In the genomic region with DNA sequence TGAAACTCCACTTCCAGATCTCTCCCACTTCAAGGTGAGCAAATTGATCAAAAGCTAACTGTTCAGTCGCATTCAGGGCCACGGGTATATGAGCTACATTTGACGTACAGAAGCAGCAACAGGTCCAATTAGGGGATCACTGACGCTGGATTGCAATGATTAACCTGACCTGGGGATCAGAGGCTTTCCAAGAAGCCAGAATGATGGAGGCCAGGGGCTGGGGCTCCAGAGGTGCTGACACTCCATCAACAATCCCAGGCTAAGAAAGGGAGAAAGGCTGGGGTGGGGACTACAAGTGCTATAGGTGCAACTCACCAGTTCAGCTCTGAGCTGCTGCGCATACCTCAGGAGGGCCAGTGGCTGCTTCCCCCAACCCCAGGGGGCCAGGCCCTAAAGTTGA, we compare ENCODE assay signal across 7 mouse cellular contexts. TPM values are rescaled to one million over a fixed set of nuclear protein-coding genes. Genes with fewer than 3 reads are reported as not detected.
DNase-seq lines count a peak whose midpoint lies in the region; ATAC-seq and TF ChIP-seq lines count a peak whose summit lies in the region.

No protein-coding gene starts in this region.

- peak overlapping the region; percentile 71 for H3K9ac ChIP-seq in lung, embryonic 14.5 days
- no peak overlapping the region for H3K9ac ChIP-seq in forebrain, embryonic 16.5 days (replicated peaks; ENCODE audit: low read depth, low read length)
- H3K9ac ChIP-seq in limb, embryonic 15.5 days = no peak overlapping the region; the same call in 1 of the 2 replicates
- no peak overlapping the region for H3K9ac ChIP-seq in stomach, embryonic 15.5 days

- 33% methylated on average over 5 of the region's 5 CpGs for WGBS in lung, embryonic 14.5 days
- WGBS in forebrain, embryonic 16.5 days = 38% methylated on average over 5 of the region's 5 CpGs
- WGBS in limb, embryonic 15.5 days = 32% methylated on average over 5 of the region's 5 CpGs
- WGBS in stomach, embryonic 15.5 days = 42% methylated on average over 5 of the region's 5 CpGs

- no peak overlapping the region for H3K27ac ChIP-seq in lung, embryonic 14.5 days (ENCODE audit: low read depth)
- H3K27ac ChIP-seq in forebrain, embryonic 16.5 days (ENCODE audit: low read length) = no peak overlapping the region
- H3K27ac ChIP-seq in limb, embryonic 15.5 days = 0 out of 2 replicates have a peak overlapping the region, but pooled peaks have one; percentile 18
- H3K27ac ChIP-seq in stomach, embryonic 15.5 days = no peak overlapping the region

- peaks cover 27% of the 10 kb centered on the region; the same call in 1 of the 2 replicates for H3K4me1 ChIP-seq in lung, embryonic 14.5 days (ENCODE audit: insufficient read depth)
- peaks cover 16% of the 10 kb centered on the region for H3K4me1 ChIP-seq in forebrain, embryonic 16.5 days (replicated peaks; ENCODE audit: control insufficient read depth, insufficient read depth, low read length)
- peaks cover 50% of the 10 kb centered on the region for H3K4me1 ChIP-seq in limb, embryonic 15.5 days
- H3K4me1 ChIP-seq in stomach, embryonic 15.5 days = peaks cover 43% of the 10 kb centered on the region

- H3K9me3 ChIP-seq in lung, embryonic 14.5 days (ENCODE audit: low read depth, low read length) = no peaks in the 10 kb centered on the region
- no peaks in the 10 kb centered on the region for H3K9me3 ChIP-seq in forebrain, embryonic 16.5 days (ENCODE audit: control insufficient read depth, low read length)
- no peaks in the 10 kb centered on the region for H3K9me3 ChIP-seq in limb, embryonic 15.5 days
- no peaks in the 10 kb centered on the region for H3K9me3 ChIP-seq in stomach, embryonic 15.5 days

- no peak for TF ChIP-seq CTCF in lung, embryonic 14.5 days (IDR thresholded peaks at IDR 0.05; ENCODE audit: low read depth)

- peak overlapping the region; percentile 89 for H3K4me2 ChIP-seq in lung, embryonic 14.5 days
- peak overlapping the region; percentile 76 for H3K4me2 ChIP-seq in forebrain, embryonic 16.5 days (ENCODE audit: low read length)
- peak overlapping the region; percentile 84 for H3K4me2 ChIP-seq in limb, embryonic 15.5 days
- H3K4me2 ChIP-seq in stomach, embryonic 15.5 days = peak overlapping the region; percentile 80

- no peak for DNase-seq in lung, embryonic 14.5 days
- DNase-seq in lung, postnatal 14 days = no peak
- no peak for DNase-seq in cerebellum, postnatal 10 days
- DNase-seq in thymus, postnatal 4 days = no peak

- H3K4me3 ChIP-seq in lung, embryonic 14.5 days (ENCODE audit: low read depth, low read length) = peak overlapping the region; percentile 62
- peak overlapping the region; percentile 56 for H3K4me3 ChIP-seq in forebrain, embryonic 16.5 days (replicated peaks; ENCODE audit: low read length)
- peak overlapping the region; percentile 66 for H3K4me3 ChIP-seq in limb, embryonic 15.5 days
- peak overlapping the region; percentile 76 for H3K4me3 ChIP-seq in stomach, embryonic 15.5 days (replicated peaks)

- no peak for ATAC-seq in lung, embryonic 14.5 days (ENCODE audit: insufficient read depth)
- ATAC-seq in forebrain, embryonic 16.5 days = no peak
- no peak for ATAC-seq in limb, embryonic 15.5 days (ENCODE audit: insufficient number of reproducible peaks, low FRiP score, low TSS enrichment, low read depth)
- no peak for ATAC-seq in stomach, embryonic 15.5 days (ENCODE audit: insufficient read depth, low FRiP score, low read depth)

- H3K36me3 ChIP-seq in lung, embryonic 14.5 days (ENCODE audit: insufficient read depth) = no peaks in the 10 kb centered on the region
- no peaks in the 10 kb centered on the region for H3K36me3 ChIP-seq in forebrain, embryonic 16.5 days (ENCODE audit: control insufficient read depth, insufficient read depth)
- H3K36me3 ChIP-seq in limb, embryonic 15.5 days = no peaks in the 10 kb centered on the region
- no peaks in the 10 kb centered on the region; the same call in 1 of the 2 replicates for H3K36me3 ChIP-seq in stomach, embryonic 15.5 days

- no peaks in the 10 kb centered on the region for H3K27me3 ChIP-seq in lung, embryonic 14.5 days (ENCODE audit: insufficient read depth, low read length)
- H3K27me3 ChIP-seq in forebrain, embryonic 16.5 days (replicated peaks; ENCODE audit: control insufficient read depth, insufficient read depth, low read length) = peaks cover 12% of the 10 kb centered on the region
- H3K27me3 ChIP-seq in limb, embryonic 15.5 days = peaks cover 28% of the 10 kb centered on the region
- no peaks in the 10 kb centered on the region for H3K27me3 ChIP-seq in stomach, embryonic 15.5 days (replicated peaks)

RNA-seq across cellular contexts. Expression of a gene that starts 0.7 kb away (rescaled TPM):
- polyA plus RNA-seq in lung, embryonic 14.5 days (2014; fragmentation: Nextera tagmentation; extraction: Ambion mirVana) = 16.5 and 18.5 TPM in 2 replicates
- polyA plus RNA-seq in forebrain, embryonic 16.5 days (2015; fragmentation: Nextera tagmentation; extraction: Ambion mirVana) = 5.0 and 5.9 TPM in 2 replicates
- 27.9 and 31.6 TPM in 2 replicates for polyA plus RNA-seq in limb, embryonic 15.5 days (2015; fragmentation: Nextera tagmentation; extraction: Ambion mirVana)
- polyA plus RNA-seq in stomach, embryonic 15.5 days (2015; fragmentation: Nextera tagmentation; extraction: Ambion mirVana) = 21.1 and 22.2 TPM in 2 replicates
